Mouse (Mus musculus) urinary bladder, adult 2 months (tissue): ENCODE measurements around the gene 4933430I17Rik. TPM values are rescaled to one million over a fixed set of nuclear protein-coding genes. Genes with fewer than 3 reads are reported as not detected.
A peak's percentile ranks its signal among the peaks of the same experiment; 100 is the strongest.

Experiments
- DNase-seq: peaks from one replicate; pipeline ENCODE4 v3.0.0; 2022; ENCODE audit warnings: low spot score
- polyA plus RNA-seq: library from polyadenylated mRNA; depleted of rRNA; stranded (reverse); fragments of >200 nt; gene quantifications from 2 replicates; pipeline ENCODE4 v1.2.3, GENCODE M21; 2012

The 4933430I17Rik gene
- polyA plus RNA-seq, 1 experiment, result 0.21 TPM

DNA sequence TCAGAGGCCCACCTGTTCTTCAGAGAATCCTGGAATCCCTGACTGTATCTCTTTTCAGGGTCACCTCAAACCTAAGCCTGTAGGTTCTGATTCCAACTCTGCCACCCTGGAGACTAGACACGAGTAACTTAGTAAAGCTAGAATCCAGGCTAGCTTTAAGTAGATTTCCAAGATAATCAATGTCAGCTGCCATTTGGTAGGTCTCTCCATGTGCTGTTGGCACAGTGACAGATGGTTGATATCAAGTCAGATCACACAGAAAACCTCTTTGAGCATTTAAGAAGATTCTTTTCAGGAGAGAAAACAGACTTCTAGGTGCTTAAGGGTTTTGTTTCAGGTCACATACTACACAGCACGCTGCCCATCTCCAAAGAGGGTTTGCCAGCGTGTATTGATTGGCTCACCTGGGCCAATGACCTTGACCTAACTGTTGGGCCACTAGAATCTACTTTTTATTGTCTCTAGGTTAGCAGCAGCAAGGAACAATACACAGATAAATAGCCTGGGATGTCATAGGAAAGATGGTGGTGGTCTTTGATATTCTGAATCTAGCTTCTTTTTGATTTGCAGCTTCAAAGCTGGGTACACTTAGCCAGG, 21.7 kb upstream of the 4933430I17Rik start, which contains the start of gene Hdhd3:
Gene Hdhd3, minus strand, starts transcription at position 94 of the 597 bp plus-strand sequence.
- no peak for DNase-seq

- no peak for DNase-seq
These were observed 19.2 kb upstream of the 4933430I17Rik start for GRCm38 (mm10) chr4:62505991-62506390.

DNA sequence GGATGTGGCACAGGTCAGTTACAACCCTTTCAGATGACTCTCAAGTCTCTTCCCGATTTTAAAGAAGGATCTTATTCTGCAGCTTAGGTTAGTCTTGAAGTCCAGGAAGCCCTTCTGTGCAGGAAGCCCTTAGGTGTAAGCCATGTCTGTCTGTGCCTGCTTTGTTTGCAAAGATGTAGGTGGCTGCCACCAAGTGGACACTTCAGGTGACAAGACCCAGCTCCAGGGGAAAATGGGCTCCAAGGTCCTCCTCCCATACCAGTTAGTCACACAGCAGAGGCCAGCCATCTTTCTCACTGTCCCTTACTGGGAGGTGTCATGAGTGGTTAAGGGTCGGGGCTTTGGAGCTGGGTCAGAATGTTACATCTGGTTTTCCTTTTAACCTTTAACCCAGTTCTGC, 18.4 kb upstream of the 4933430I17Rik start:
- no peak for DNase-seq

DNA sequence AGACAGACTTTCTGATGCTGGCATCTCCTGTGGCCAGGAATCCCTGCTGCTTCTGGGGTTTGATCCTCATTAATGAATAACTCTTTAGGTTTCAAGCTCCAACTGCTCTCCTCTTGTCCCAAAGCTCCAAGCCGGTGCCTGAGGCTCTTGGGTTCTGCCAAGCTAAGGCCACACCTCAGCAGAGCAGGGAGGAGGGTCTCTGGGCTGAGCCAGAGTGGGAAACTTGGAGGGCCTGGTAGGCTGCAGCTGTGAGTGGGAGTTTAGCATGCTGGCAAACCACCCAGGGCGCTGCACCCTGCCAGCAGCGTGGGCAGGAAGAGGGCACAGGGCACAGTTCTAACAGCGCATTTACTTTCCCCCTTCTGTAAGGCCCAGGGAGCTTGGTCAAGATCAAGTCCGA, 16.3 kb upstream of the 4933430I17Rik start:
- no peak for DNase-seq

DNA sequence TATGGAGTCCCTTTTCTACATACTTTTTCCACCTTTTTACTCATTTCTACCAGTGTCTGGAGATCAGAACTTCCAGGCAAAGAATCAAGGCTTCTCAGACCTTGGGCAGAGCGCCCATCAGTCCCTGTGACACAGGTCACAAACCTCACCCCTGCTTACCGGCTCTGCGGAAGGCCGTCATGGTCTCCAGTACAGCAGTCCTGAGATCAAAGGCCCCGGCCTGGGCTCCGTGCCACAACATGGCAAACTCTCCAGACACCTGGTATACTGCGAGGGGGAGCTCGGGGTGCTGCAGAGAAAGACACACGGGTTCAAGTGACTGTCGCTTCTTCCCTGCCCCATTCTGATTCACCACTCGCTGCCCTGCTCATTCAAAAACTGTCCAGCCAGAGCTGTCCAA, 15.2 kb upstream of the 4933430I17Rik start:
- DNase-seq, result no peak

- DNase-seq, result no peak
These were observed 11.1 kb upstream of the 4933430I17Rik start for GRCm38 (mm10) chr4:62513998-62514506.

DNA sequence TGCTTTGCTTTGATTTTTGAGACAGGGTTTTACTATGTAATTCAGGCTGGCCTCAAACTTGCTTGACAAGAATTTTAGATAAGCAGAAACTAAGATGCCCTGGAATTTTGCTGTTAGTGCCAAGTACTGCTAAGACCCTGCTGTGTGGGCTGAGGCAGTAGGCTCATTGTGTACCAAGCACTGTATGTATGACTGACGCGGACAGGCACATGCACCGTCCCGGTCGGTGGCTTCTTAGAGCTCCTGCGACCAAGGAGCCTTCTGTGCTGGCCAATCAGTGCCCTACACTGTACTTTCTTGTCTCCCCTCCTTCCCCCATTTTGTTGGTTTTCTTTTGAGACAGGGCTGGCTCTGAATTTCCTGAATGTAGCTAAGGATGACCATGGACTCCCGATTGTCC, 10.2 kb upstream of the 4933430I17Rik start:
- no peak for DNase-seq

- DNase-seq, result no peak
These were observed 9.7 kb upstream of the 4933430I17Rik start for GRCm38 (mm10) chr4:62515490-62515889.

DNA sequence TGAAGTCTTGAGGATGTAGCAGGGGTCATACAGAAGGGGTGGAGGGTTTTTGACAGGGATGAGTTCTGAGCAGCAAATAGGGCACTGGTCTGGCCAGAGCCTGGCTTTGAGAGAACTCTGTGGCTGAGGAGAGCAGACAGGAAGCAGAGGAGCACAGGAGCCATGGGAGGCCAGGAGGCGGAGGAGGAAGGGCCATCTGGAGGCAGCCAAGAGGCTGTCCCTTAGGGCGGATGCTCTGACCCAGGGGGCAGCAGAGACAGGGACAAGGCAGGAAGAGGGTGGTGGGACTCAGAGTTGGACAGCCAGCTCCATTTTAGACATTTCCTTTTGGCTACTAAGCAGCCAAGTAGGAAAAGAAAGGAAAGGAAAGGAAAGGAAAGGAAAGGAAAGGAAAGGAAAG, 9.1 kb upstream of the 4933430I17Rik start:
- no peak for DNase-seq

DNA sequence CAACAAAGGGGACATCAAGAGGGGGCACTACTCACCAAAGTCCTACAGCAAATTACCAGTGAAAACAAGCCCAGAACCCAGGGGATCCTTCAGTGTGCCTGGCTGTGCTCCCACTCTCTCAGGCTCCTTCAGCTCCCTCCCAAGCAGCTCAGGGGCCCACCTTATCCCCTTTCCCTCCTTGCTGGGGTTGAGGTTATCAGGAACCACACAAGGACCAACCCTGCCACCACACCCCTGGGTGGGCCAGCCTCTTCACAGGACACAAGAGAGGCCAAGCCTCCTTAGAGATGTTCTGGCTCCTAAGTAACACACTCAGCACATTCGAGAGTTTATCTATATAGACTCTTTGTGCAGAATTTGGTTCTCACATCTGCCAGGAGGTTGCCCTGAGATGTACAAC, 8.6 kb upstream of the 4933430I17Rik start:
- DNase-seq, result no peak

DNA sequence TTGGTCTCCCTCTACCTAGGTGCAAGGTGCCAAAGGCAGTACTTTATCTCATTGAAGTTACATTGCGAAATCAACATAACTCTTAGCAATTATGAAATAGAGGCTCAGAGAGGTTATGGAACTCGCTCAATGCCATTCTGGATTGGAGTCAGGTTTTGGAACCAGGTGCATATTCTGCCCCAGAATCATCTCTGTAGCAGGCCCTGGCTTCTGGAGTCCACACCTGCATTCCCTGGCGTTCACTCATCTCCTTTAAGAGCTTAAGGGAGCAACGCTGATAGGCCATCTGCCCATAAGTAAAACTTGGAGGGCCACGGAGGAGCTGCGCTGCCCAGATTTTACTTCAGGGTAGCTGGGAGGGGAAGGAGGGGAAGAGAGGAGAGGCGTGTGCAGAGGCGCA, 8.1 kb upstream of the 4933430I17Rik start:
- no peak for DNase-seq

DNA sequence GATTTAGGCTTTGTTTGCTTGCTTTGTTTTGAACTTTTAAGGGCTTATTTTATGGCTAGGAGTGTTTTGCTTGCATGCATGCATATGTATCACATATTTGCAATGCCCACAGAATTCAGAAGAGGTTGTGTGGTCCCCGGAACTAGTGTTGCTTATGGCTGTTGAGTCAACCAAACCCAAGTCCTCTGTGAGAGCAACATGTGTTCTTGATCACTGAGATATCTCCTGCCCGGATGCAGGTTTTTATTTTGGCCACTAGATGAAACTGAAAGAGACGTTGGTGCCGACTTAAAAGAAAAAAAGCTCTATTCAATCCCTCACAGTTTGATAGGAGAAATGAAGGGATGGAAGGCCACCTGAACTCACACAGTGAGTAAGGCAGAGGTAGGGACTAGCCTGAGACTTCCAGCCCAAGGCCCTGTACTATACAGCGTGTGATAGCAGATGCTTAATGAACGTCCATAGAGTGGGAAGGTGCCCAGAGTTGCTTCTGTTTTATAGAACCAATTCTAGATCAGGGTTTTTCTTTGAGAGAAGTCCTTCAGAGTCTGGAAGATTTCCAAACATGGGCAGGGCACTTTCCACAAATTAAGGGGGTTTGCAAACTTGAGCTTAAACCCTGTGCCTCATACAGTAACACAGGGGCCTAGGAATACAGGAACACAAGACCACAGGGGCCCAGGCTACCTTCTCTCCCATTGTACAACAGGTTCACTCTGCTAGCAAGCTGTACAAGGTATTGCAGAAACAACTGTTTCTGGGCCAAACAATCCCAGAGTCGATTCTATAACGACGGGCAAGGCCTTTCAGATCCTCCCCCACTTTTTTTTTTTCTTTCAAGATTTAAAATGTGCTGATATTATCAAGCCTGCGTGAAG, 7.4 kb upstream of the 4933430I17Rik start:
- DNase-seq, result no peak

- no peak for DNase-seq
These were observed 6.6 kb upstream of the 4933430I17Rik start for GRCm38 (mm10) chr4:62518416-62519121.

DNA sequence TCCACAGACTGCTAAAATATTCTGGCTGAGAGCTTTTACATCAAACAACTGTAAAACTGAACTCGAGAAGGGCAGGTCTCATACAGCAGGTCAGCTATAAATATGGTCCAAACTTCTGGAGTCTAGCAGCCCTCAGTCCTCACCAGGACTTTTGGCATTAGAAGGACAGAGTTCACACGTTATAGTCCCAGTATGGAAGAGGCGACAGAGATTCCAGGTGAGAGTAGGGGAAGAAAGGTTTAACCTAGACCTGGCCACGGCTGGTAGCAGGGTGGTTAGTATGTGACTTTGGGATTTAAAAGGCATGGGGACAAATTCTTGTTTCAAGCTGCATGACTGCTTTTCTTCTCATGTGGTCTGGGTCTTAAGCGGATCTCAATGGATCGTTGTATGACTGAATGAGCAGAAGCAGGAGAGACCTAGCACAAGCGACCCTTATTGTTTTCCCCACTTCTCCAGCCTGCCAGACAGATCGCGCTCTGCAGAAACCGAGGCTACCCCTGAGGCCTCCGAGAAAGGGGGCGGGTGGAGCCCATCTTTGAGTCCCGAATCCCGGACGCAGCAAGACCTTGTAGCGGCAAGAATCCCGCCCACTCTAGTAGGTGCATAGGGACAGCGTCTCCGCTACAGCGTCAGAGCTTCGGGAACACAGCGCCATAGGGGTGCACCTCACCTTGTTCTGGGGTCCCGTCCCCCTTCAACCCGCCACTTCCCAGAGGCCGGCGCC, 5.9 kb upstream of the 4933430I17Rik start:
- DNase-seq, result no peak

GRCm38 (mm10) chr4:62519849-62520233, 5.3 kb upstream of the 4933430I17Rik start, which contains the start of gene Alad:
TSS of gene Alad (minus strand) at chr4:62519918.
- DNase-seq, result peak; percentile 90

- no peak for DNase-seq
These were observed 4.2 kb upstream of the 4933430I17Rik start for GRCm38 (mm10) chr4:62520892-62521400.

DNA sequence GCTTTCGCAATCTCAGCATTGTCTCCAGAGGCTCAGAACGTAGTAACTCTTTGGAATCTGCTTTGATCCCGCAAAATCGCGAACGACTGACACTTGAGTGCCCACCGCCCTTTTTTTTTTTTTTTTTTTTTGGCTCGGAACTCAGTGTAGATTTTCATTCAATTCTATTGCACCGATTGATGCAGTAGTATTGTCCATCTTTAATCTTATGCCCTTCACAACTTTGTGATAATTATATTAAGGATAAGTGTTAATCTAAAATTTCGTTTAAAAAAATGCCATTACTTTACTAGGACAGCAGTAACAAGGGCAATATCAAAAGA, 281 bp downstream of the 4933430I17Rik start:
- no peak for DNase-seq

GRCm38 (mm10) chr4:62526256-62526655, 1.1 kb downstream of the 4933430I17Rik start:
- DNase-seq, result no peak

DNA sequence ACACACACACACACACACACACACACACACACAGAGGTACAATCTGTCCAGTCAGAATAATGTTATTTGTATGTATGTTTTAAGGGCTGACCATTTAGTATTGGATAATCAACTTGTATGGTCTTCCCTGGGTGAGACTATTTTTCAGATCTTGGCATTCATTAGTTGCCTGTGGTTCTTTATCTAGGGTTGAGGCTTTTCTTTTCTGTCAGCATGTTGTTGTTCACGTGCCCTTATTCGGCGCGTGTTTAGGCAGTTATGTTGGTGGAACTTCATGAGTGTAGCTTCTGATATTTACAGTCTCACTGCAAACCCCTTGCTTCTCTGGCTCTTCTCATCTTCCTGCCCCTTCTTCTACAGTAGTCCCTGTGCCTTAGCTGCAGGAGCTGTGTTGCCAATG, 2.5 kb downstream of the 4933430I17Rik start:
- DNase-seq, result no peak

DNA sequence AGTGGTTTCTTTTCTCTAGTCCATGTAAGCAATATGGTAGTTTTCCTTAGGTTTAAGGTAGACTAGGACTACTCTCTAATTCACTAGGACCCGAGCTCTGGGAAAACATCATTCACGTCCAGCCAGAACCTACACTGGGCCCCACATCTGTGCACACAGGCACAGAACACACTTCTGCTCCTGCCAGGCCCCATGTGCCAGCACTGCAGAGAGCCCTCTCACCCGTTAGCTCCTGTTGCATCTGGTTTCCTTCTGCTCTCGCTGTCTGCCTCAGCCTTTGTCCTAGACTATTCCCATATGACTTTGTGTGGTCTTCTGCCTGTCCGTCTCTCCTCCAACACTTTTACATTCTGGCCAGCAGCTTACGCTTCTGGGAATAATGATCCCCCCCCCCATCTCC, 8.6 kb downstream of the 4933430I17Rik start:
- DNase-seq, result no peak

DNA sequence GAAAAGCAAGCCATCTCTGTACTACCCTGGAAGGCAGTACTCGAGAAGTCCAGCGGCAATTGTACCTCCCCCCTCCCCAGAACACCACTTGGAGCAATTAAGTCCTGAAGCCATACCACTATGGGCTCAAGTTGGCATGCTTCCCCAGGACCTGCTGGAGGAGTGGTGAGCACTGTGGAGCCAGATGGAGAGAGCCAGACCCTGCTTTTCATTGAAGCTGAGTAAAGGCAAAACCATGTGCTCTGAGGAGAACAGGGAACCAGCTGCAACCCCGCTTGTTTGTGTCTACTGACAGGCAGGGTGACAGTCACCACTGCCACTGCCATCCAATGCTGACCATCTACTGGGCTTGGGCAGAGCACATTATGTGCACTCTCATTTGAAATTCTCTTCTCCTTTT, 16.6 kb downstream of the 4933430I17Rik start:
- DNase-seq, result no peak

GRCm38 (mm10) chr4:62543782-62544181, 18.6 kb downstream of the 4933430I17Rik start:
- DNase-seq, result no peak
